Mouse (Mus musculus) inflammation-experienced regulatory T-cells, adult 6 months (primary cell): ENCODE results near the gene Frmpd2. TPM values are rescaled to one million over a fixed set of nuclear protein-coding genes. Genes with fewer than 3 reads are reported as not detected.

Experiments used
- polyA plus RNA-seq, 3 experiments: library from polyadenylated mRNA; unstranded; fragments of 100-300 nt; shearing (Covaris generic); gene quantifications; one replicate each; pipeline ENCODE4 v1.2.1; 2017

The Frmpd2 gene
- polyA plus RNA-seq, 3 experiments from 2014 or later = not detected

Other genes with a start within 250 kb of the Frmpd2 start
- 10 to 100 TPM; 11.8 to 18.0 (median 14.0) TPM for gene Mapk8, start 24.5 kb upstream of the Frmpd2 start, polyA plus RNA-seq
- not detected for gene Ptpn20, start 117.5 kb downstream of the Frmpd2 start, polyA plus RNA-seq